Mouse (Mus musculus): Measurements from ENCODE around the gene Commd3. TPM values are rescaled to one million over a fixed set of nuclear protein-coding genes. Genes with fewer than 3 reads are reported as not detected.

The Commd3 gene
- total RNA-seq, 4 experiments from 2014 or later = 94.2 to 98.6 (median 97.3) TPM

- no peak for DNase-seq (ENCODE audit: low spot score in 2 of 2)
Measured at GRCm38 (mm10) chr2:18714337-18714736, 42.2 kb downstream of the Commd3 start.

DNA sequence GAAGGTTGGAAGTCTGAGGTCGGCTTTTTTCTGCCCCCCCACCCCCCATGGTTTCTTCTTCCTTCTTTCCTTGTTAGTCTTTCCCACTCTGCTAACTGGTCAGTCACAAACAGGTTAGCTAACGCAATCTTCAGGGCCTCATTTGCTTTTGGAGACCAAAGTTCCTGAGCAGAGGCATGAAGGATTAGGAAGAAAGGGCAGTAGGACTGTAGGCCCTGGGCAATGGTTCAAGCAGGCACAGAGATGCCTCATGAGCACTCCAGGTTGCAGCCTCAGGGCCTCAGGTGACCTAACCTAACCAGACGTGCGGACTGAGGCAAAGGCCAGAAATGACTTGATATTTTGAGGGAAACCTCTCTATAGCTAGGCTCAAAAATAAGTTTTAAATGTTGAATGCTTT, 46.3 kb downstream of the Commd3 start:
- DNase-seq (ENCODE audit: low spot score in 2 of 2) = no peak

DNA sequence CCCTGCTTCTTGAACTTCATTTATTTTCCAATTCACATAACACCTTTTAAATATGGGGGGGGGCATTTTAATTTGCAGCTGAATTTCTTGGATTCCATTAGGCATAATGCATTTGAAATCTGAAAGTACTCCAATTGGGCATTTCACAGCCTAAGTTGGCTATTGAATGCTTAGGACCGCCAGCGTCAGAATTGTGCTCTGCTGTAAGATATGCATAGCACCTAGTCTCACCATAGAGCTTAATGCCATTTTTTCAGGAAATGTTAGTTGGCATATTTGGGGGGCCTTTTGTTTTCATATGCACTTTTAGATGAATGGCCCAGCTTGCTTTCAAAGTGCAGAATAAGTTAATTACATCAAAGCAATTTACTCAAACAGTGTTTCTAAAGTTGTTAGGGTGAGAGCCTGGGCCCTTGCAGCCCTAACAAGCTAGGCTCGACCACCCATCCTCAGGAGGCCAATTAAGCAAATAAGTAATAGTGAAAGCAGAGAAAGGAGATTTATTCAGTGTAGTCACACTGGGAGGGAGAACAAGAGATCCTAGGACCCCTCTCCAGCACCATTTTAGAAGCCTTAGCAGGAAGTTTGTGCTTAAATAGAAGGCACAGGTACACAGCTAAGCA, 50.1 kb downstream of the Commd3 start:
- DNase-seq (ENCODE audit: low spot score in 2 of 2) = no peak

DNA sequence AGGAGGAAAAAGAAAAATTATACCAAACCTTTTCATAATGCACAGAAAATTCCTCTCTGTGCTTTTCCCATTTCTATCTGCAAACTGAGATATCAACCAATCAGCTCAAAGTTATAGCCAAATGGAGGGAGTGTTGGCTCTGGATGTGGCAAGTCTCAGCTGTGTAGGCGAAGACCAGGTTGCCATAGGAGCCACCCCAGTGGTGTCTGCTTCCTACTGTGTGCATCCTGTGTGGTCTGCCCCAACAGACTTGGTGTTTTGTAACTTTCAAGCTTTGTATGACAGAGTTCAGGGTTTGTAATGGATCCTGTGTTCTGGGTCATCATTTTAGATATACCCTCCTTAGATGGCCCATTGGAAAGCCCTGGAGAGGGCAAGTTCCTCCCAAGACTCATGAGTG, 52.3 kb downstream of the Commd3 start:
- DNase-seq (ENCODE audit: low spot score in 2 of 2) = no peak

Other genes starting within 250 kb of the Commd3 start
- 10 to 100 TPM; 55.9 to 66.7 (median 60.8) TPM for gene Bmi1, start 4.6 kb downstream of the Commd3 start, total RNA-seq (2022)
- 10 to 100 TPM in 2 of 4 experiments, 1 to 10 TPM in 2; 8.6 to 12.0 (median 9.5) TPM for gene Spag6, start 21.6 kb downstream of the Commd3 start, total RNA-seq (2022)